Mouse (Mus musculus) forelimb bud, embryonic 11.5 days (tissue): Measurements from ENCODE around the gene Sirt6.

Experiments used
- DNase-seq: peaks from one replicate; pipeline ENCODE4 v3.0.0-alpha.2; 2012; ENCODE audit warnings: low read depth, low spot score

The Sirt6 gene

DNA sequence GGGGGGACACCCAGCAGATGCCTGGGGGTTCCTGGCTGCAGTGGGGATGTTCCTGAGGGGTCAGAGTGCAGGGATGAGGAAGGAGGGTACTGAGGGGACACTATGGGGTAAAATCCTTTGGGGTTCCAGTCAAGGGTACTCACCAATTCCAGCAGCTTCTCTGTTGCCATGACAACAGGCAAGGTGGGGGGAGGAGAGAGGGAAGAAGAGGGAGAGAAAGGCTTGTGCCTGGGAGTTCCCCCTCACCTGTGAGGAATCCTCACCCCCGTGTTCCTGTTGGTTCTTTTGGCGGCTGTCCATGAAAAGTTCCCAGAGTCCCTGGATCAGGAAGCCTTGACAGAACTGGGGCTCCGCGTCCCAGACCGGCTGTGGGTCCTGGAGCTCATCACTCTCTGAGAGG lies 32.0 kb downstream of the Sirt6 start:
- DNase-seq, result no peak

GRCm38 (mm10) chr10:81593935-81594334 lies 33.7 kb downstream of the Sirt6 start:
- DNase-seq, result no peak

DNA sequence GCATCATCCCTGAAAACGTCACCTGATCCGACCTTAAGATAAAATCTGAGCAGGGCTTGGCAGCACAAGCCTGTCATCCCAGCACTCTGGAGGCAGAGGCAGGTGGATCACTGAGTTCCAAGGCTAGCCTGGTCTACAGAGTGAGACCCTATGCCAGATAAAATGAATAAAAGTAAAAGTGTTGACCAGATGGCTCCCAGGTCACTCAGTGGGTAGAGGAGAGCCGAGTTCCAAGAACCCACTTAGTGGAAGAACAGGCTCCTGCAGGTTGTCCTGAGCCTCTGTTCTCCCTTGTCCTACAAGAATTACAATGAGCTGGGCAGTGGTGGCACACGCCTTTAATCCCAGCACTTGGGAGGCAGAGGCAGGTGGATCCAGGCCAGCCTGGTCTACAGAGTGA lies 34.4 kb downstream of the Sirt6 start:
- DNase-seq, result no peak

DNA sequence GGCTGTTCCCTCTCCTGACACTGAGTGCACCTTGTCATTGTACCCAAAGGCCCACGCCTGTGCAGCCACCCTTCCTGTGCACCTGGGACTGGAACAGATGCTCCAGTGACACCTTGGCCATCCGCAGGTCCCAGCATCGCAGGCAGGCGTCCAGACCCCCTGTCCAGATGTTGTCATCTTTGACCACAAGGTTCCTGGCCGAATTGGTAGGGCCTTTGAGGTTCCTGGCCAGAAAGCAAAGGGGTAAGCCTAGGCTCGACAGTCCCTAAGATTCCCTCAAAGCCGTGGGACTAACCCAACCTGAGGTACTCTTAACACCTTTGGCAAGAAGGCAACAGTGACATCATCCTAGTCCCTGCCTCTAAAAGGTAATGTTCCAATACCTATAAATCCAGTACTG lies 35.0 kb downstream of the Sirt6 start:
- DNase-seq, result no peak

- no peak for DNase-seq
These were observed 35.8 kb downstream of the Sirt6 start for GRCm38 (mm10) chr10:81591846-81592245.

DNA sequence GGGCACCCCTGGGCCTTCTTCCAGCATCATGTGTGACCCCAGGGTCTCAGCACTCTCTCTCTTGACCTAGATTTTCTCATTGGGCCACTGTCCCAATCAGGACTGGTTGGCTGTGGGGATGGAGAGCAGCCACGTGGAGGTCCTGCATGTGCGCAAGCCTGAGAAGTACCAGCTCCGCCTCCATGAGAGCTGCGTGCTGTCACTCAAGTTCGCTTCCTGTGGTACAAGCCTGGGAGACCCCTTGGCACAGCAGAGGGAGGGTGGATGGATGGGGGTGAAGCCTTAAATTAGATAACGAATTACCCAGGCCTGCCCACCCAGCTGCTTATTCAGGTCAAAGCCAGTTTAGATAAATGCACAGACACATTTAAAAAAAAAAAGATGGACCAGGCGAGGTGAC lies 38.9 kb downstream of the Sirt6 start:
- no peak for DNase-seq

- DNase-seq, result no peak
These were observed 44.2 kb downstream of the Sirt6 start for GRCm38 (mm10) chr10:81583347-81583746.

GRCm38 (mm10) chr10:81580441-81581070 lies 47.0 kb downstream of the Sirt6 start:
- DNase-seq, result no peak

DNA sequence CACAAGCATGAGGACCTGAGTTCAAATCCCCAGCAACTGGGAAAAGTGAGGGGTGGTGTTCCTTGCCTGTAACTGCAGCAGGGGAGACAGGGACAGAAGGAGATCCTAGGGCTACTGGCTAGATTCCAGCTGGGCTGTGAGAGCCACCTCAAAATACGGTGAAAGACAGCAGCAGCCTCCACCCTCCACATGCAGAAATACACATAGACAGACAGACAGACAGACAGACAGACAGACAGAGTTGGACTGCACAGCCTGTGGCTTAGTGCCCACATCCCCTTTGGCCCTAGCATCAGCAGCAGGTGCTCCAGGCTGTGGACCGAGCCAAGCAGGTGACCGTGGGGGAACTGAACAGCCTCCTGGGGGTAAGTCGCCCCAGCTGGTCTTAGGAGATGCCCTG lies 47.6 kb downstream of the Sirt6 start:
- DNase-seq, result no peak

DNA sequence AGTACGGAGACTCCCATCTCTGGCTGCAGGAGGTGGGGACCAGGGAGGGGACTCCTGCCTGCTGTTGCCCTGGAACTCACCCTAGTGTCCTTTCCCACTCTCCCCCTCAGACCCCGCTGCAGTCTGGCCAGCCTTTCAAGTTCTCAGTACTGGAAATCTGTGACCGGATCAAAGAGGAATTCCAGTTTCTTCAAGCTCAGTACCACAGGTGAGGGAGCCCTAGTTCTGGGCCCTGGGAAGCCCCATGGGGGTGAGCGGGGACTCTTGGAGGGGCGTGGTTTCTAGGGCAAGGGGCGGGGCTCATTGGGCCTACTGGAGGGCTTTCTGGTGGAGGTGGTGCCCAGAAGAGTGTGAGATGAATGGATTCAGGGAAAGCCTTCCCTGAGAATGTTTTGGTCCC lies 51.9 kb downstream of the Sirt6 start:
- no peak for DNase-seq

DNA sequence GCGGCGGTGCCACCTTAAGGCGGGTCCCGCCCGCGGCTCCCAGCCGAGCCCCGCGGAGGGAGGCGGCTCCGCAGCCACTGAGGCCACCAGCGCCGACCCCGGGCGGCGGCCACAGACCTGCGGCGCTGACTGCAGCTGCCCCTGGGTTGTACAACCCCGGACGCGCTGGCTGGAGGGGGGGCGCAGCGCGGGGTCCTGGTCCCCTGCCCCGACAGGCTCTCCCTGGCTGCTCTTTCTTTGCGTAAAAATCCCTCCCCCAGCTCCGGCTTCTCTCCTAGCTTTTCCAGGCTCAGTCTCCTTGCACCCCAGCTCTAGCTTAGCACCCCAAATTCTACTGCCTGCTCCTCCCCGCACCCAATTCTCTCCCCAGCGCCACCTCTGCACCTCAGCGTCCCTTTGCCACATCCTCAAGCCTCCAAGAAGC lies 52.4 kb downstream of the Sirt6 start:
- DNase-seq, result no peak

GRCm38 (mm10) chr10:81574081-81575056 lies 53.2 kb downstream of the Sirt6 start, which contains the start of gene Tle2:
Gene Tle2, plus strand, starts transcription at chr10:81574561.
- no peak for DNase-seq

DNA sequence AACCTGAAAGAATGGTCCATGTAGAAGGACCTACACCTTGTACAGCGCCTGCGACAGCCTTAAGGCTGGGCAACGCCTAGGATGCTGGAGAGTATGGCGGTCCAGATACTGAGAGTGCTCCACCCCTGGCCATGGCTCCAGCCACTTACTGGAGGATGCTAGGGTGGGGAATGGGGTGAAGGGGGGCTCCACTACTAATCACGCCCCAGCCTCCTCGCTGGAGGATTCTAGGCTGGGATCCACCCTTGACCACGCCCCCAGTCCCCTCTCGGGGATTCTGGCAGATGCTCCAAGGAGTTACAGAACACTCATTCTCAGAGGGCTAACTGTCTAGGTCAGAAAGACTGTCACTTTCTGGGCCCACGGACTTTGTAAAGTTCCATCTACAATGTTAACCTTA lies 54.6 kb downstream of the Sirt6 start:
- DNase-seq, result no peak

DNA sequence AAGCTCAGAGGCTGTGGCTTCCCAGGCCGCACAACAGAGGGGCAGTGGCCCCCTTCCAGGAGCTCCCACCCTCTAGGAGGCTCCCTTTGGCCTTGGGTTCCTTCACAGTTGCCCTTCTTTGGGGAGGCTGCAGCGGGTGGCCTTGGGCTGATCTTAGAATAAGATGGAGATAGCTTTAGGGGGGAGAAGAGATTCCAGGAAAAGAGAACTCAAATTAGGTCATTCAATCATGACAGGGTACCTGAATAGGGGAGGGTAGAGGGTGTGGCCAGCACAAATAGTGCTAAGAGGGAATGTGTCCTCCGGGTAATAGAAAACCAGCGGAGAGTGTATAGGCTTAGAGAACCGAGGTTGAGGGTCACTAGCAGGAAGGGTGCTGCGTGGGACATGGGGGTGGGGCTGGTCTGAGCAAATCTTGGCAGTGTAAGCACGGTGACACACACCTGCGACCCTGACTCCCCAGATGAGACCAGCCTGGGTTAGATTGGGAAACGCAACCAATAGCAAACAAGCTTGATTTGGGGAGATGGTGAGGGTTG lies 55.4 kb downstream of the Sirt6 start:
- no peak for DNase-seq
